Mouse (Mus musculus) neural tube, embryonic 14.5 days (tissue): ENCODE measurements at regions not wholly inside any gene's neighbourhood (a gene's known extent, or its start where the extent isn't known, plus 50 kb on each side); places are given as distances from the start of the nearest gene placed in this dataset.
A peak's percentile ranks its signal among the peaks of the same experiment; 100 is the strongest.

Experiments
- ATAC-seq: fragments of 200-750 bp; cut with Nextera tagmentation; 2 replicates; pipeline ENCODE4 v1.8.0; 2017; ENCODE audit warnings: low read depth, mild to moderate bottlenecking, moderate TSS enrichment, moderate library complexity
- H3K27ac ChIP-seq: fragments of 300-500 bp; sonication (generic); 2 replicates; pipeline ENCODE4 v1.5.1; 2014; ENCODE audit warnings: low read depth, mild to moderate bottlenecking, control low read depth, low read length, moderate library complexity, mixed read lengths
- H3K27me3 ChIP-seq: fragments of 300-500 bp; sonication (generic); 2 replicates; pipeline ENCODE4 v1.6.1; 2014; ENCODE audit warnings: low read length; ENCODE audit not compliant: control insufficient read depth, insufficient read depth
- H3K36me3 ChIP-seq: fragments of 300-500 bp; sonication (generic); 2 replicates; pipeline ENCODE4 v1.6.1; 2014; ENCODE audit warnings: low read length, mixed read lengths; ENCODE audit not compliant: control insufficient read depth, insufficient read depth
- H3K4me1 ChIP-seq: fragments of 300-500 bp; sonication (generic); 2 replicates; pipeline ENCODE4 v1.6.1; 2014; ENCODE audit warnings: low read length; ENCODE audit not compliant: control insufficient read depth, insufficient read depth
- H3K4me2 ChIP-seq: fragments of 300-500 bp; sonication (generic); 2 replicates; pipeline ENCODE4 v1.6.1; 2014; ENCODE audit warnings: mild to moderate bottlenecking, low read depth, low read length, control low read depth
- H3K4me3 ChIP-seq: fragments of 300-500 bp; sonication (generic); 2 replicates; pipeline ENCODE4 v1.5.1; 2014; ENCODE audit warnings: low read depth, low read length, control low read depth, mixed read lengths
- H3K9ac ChIP-seq: fragments of 300-500 bp; sonication (generic); replicated peaks from 2 replicates; pipeline ENCODE4 v1.6.1; 2014; ENCODE audit warnings: low read depth, mild to moderate bottlenecking, control low read depth, low read length, mixed read lengths
- H3K9me3 ChIP-seq: fragments of 300-500 bp; sonication (generic); 2 replicates; pipeline ENCODE4 v1.6.1; 2016; ENCODE audit warnings: low read length; ENCODE audit not compliant: control insufficient read depth
- WGBS: fragments of 180-500 bp; shearing (Covaris S2); extraction: QIAGEN DNeasy Blood & Tissue Kit; methylation state at CpG from one replicate; pipeline ENCODE4 v1.1.7; 2014; 5-methylcytosine and 5-hydroxymethylcytosine counted together

DNA sequence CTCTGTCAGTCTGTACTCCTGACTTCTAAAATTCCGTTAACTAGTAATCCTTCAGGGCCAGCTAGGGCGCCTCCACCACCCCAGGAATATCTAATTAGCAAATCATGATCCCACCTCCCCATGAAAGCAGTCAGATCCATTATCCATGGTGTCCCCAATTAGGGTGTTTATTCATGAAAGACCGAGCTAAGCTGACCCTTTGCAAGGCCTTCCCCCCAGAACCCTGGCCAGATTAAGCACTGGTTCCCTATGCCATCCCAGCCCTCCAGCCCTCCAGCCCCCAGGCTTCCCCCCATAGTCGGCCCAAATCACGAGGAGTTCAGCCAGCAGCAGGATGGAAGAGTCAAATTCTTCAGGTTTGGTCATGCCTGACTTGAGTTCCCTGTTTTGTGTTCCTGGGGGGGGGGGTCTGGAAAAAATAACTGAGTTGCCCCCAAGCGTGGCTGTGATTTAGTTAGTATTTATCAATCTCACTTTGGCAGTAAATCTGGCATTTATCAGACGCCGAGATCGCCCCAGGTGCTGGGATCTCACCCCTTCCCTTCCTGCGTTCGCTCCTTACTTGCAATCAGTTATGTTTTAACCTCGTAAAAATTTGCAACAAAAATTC is 272.7 kb upstream of the Sall1 start:
- no peaks in the 10 kb centered on the region for H3K4me1 ChIP-seq
- H3K36me3 ChIP-seq: no peaks in the 10 kb centered on the region
- no peaks in the 10 kb centered on the region for H3K9me3 ChIP-seq
- no peak overlapping the region for H3K4me3 ChIP-seq
- no peak overlapping the region for H3K9ac ChIP-seq
- 40% methylated on average over 12 of the region's 12 CpGs for WGBS
- H3K4me2 ChIP-seq: no peak overlapping the region
- no peaks in the 10 kb centered on the region for H3K27me3 ChIP-seq
- no peak for ATAC-seq
- H3K27ac ChIP-seq: no peak overlapping the region

DNA sequence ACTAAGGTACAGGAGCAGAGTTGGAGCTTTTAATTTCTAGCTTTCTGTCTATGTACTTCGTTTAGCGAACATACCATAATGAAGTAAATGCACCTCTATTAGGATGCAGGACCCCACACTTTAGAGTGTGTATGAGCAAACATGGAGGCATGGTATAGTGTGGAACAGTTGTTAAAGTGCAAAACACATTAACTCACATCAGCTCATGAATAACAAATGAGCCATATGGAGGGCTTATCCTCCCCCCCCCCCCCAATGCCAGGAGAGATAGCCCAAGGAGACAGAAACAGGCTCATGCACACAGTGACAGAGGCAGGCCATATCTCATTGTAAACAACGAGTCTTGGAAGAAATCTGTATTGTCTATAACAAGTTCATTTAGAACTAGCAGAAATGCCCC is 270.9 kb upstream of the Sall1 start:
- Histone ChIP-seq H3K27ac (no peak overlapping the region), H3K9ac (no peak overlapping the region), H3K4me1 (no peaks in the 10 kb centered on the region), H3K9me3 (no peaks in the 10 kb centered on the region), H3K36me3 (no peaks in the 10 kb centered on the region), H3K27me3 (no peaks in the 10 kb centered on the region), H3K4me3 (no peak overlapping the region), H3K4me2 (no peak overlapping the region)
- no peak for ATAC-seq
- WGBS: 51% methylated on average over 3 of the region's 3 CpGs

GRCm38 (mm10) chr8:89310696-89311214 is 266.8 kb upstream of the Sall1 start:
- no peak overlapping the region for H3K27ac ChIP-seq
- no peaks in the 10 kb centered on the region for H3K9me3 ChIP-seq
- H3K4me1 ChIP-seq: peaks cover 10% of the 10 kb centered on the region; the same call in 1 of the 2 replicates
- H3K4me2 ChIP-seq: no peak overlapping the region
- no peaks in the 10 kb centered on the region for H3K36me3 ChIP-seq
- H3K9ac ChIP-seq: no peak overlapping the region
- ATAC-seq: peak; percentile 41; the same call in 1 of the 2 replicates
- WGBS: 13% methylated on average over 5 of the region's 5 CpGs
- H3K27me3 ChIP-seq: no peaks in the 10 kb centered on the region; the same call in 1 of the 2 replicates
- no peak overlapping the region for H3K4me3 ChIP-seq

- H3K4me3 ChIP-seq: no peak overlapping the region
- peak overlapping the region; percentile 72; the same call in 1 of the 2 replicates for H3K27ac ChIP-seq
- H3K4me2 ChIP-seq: no peak overlapping the region
- no peak overlapping the region for H3K9ac ChIP-seq
- WGBS: 4% methylated on average over 4 of the region's 4 CpGs
- no peak for ATAC-seq
- H3K27me3 ChIP-seq: no peaks in the 10 kb centered on the region; the same call in 1 of the 2 replicates
- peaks cover 10% of the 10 kb centered on the region; the same call in 1 of the 2 replicates for H3K4me1 ChIP-seq
- H3K36me3 ChIP-seq: no peaks in the 10 kb centered on the region
- no peaks in the 10 kb centered on the region for H3K9me3 ChIP-seq
Measured at GRCm38 (mm10) chr8:89309591-89309990, 265.6 kb upstream of the Sall1 start.

DNA sequence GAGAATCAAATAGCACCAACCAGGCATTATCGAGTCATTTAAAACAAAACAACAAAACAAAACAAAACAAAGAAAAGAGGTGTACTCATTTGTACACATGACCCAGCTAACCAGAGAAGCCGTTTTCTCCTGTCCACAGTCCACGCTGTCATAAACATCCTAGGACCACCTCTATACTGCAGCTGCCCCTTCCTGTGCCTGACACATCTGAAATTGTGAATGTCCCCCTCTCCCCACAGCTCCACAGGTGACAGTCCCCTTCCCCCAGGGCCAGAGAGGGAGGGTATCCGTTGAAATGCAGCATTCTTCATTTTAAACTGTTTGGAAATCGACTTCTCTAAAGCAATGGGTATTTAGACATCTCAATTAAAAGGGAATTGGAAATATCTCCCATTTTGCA is 265.0 kb upstream of the Sall1 start:
- Histone ChIP-seq H3K9ac (no peak overlapping the region), H3K4me1 (peaks cover 10% of the 10 kb centered on the region; the same call in 1 of the 2 replicates), H3K27me3 (no peaks in the 10 kb centered on the region; the same call in 1 of the 2 replicates), H3K27ac (peak overlapping the region; percentile 72), H3K4me3 (no peak overlapping the region), H3K36me3 (no peaks in the 10 kb centered on the region), H3K9me3 (no peaks in the 10 kb centered on the region), H3K4me2 (no peak overlapping the region; the same call in 1 of the 2 replicates)
- no peak for ATAC-seq
- 15% methylated on average over 5 of the region's 5 CpGs for WGBS

- peaks cover 10% of the 10 kb centered on the region; the same call in 1 of the 2 replicates for H3K4me1 ChIP-seq
- no peaks in the 10 kb centered on the region; the same call in 1 of the 2 replicates for H3K27me3 ChIP-seq
- H3K4me2 ChIP-seq: no peak overlapping the region; the same call in 1 of the 2 replicates
- H3K4me3 ChIP-seq: no peak overlapping the region
- peak overlapping the region; percentile 72; the same call in 1 of the 2 replicates for H3K27ac ChIP-seq
- H3K36me3 ChIP-seq: no peaks in the 10 kb centered on the region
- H3K9ac ChIP-seq: no peak overlapping the region
- no peaks in the 10 kb centered on the region for H3K9me3 ChIP-seq
- no peak for ATAC-seq
- 14% methylated on average over 8 of the region's 8 CpGs for WGBS
Measured at GRCm38 (mm10) chr8:89308532-89308931, 264.6 kb upstream of the Sall1 start.

GRCm38 (mm10) chr8:89307601-89308000 is 263.6 kb upstream of the Sall1 start:
- H3K9me3 ChIP-seq: no peaks in the 10 kb centered on the region
- H3K9ac ChIP-seq: no peak overlapping the region
- H3K27ac ChIP-seq: peak overlapping the region; percentile 41; the same call in 1 of the 2 replicates
- H3K4me2 ChIP-seq: no peak overlapping the region
- no peaks in the 10 kb centered on the region; the same call in 1 of the 2 replicates for H3K27me3 ChIP-seq
- peaks cover 10% of the 10 kb centered on the region; the same call in 1 of the 2 replicates for H3K4me1 ChIP-seq
- no peaks in the 10 kb centered on the region for H3K36me3 ChIP-seq
- ATAC-seq: peak; percentile 41; the same call in 1 of the 2 replicates
- H3K4me3 ChIP-seq: no peak overlapping the region
- WGBS: 8% methylated on average over 10 of the region's 10 CpGs

DNA sequence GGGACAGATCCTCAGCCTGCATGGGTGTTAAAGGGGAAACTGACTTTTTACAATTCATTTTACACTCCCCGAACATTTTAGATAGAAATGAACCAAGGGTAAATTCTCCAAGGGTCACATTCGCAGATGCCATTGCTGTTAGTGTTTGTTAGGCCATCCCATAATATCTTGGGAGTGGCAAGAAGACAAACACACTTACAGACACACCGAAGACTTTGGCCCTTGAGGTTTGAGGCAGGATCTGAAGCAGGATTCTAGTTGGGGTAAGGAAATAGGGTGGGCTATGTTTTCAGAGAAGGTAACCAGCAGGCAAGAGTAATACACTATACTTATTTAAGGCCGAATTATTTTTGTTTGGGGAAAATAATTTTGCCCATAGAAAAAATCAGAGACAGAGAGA is 263.1 kb upstream of the Sall1 start:
- no peak overlapping the region for H3K4me3 ChIP-seq
- H3K27me3 ChIP-seq: no peaks in the 10 kb centered on the region; the same call in 1 of the 2 replicates
- H3K4me2 ChIP-seq: no peak overlapping the region
- H3K9me3 ChIP-seq: no peaks in the 10 kb centered on the region
- ATAC-seq: no peak
- H3K27ac ChIP-seq: no peak overlapping the region
- H3K4me1 ChIP-seq: peaks cover 10% of the 10 kb centered on the region; the same call in 1 of the 2 replicates
- no peaks in the 10 kb centered on the region for H3K36me3 ChIP-seq
- H3K9ac ChIP-seq: no peak overlapping the region
- WGBS: 55% methylated on average over 4 of the region's 4 CpGs

GRCm38 (mm10) chr8:89304116-89304515 is 260.2 kb upstream of the Sall1 start:
- H3K27me3 ChIP-seq: no peaks in the 10 kb centered on the region; the same call in 1 of the 2 replicates
- H3K9me3 ChIP-seq: no peaks in the 10 kb centered on the region
- no peak overlapping the region for H3K9ac ChIP-seq
- H3K4me1 ChIP-seq: peaks cover 7% of the 10 kb centered on the region; the same call in 1 of the 2 replicates
- no peak overlapping the region for H3K27ac ChIP-seq
- no peaks in the 10 kb centered on the region for H3K36me3 ChIP-seq
- no peak overlapping the region for H3K4me2 ChIP-seq
- 64% methylated on average over 10 of the region's 10 CpGs for WGBS
- no peak for ATAC-seq
- H3K4me3 ChIP-seq: no peak overlapping the region
